Mouse (Mus musculus): ENCODE data around the gene Itga5. TPM values are rescaled to one million over a fixed set of nuclear protein-coding genes. Genes with fewer than 3 reads are reported as not detected.

Gene Itga5
- polyA plus RNA-seq, 1 experiment from 2014 or later, result 42.7 TPM

DNA sequence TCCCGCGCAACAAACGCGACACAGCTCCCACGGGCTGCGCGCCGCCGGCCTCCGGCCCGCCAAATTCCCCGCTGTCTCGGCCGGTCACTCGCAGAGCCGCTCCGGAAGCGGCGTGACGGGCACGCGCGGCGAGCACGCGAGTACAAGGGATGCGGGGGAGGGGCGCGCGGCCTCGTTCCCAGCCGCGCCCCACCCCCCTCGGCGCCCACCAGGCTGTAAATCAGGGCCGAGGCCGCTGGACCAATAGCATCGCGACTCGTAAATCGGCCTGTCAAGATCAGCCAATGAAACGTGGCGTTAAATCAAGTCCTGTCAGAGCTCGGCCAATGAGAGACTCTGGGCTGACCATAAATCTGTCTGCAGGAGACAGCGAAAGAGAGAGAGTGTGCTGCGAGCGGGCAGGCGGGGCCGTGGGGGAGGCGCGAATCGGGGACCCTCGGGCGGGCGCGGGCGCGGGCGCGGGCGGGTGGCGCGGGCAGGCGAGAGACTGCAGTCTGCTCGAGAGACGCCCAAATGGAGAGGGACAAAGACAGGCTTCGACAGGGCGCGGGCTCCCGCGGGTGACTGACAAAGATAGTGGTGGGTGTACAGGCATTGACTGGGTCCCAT lies 61.4 kb downstream of the Itga5 start:
- ATAC-seq (ENCODE audit: borderline replicate concordance, extremely low read depth, low FRiP score, low TSS enrichment), result peak; percentile 96

DNA sequence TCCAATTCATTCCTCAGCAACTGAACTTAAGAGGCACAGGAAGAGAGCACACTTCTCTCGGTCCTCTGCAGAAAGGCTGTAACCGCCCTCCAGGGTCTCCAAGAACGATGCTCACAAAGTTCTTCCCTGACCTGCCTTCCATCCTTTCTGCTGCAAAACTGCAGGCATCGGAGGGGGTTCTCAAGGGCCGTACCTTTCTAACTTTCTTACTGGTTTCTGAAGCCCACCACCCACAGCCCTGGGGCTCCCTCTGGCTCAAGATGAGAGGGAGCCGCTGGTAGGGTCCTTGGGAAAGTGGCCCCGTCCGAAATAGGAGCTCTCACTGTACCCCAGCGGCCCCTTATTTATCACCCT lies 62.0 kb downstream of the Itga5 start:
- 0% methylated on average over 9 of the region's 9 CpGs for WGBS
- H3K27me3 ChIP-seq, result peaks cover 6% of the 10 kb centered on the region; the same call in 1 of the 2 replicates
- H3K9me3 ChIP-seq, result no peaks in the 10 kb centered on the region
- H3K36me3 ChIP-seq, result no peaks in the 10 kb centered on the region
- peak overlapping the region; percentile 73 for H3K4me2 ChIP-seq
- peaks cover 78% of the 10 kb centered on the region for H3K4me1 ChIP-seq
- peak overlapping the region; percentile 48 for H3K4me3 ChIP-seq
- H3K9ac ChIP-seq, result peak overlapping the region; percentile 57
- peak overlapping the region; percentile 96 for H3K27ac ChIP-seq
- peak; percentile 2; the same call in 1 of the 2 replicates for ATAC-seq (ENCODE audit: borderline replicate concordance, extremely low read depth, low FRiP score, low TSS enrichment)

More for the DNA sequence above, 61.4 kb downstream of the Itga5 start:
- peak overlapping the region; percentile 48 for H3K4me3 ChIP-seq
- H3K4me2 ChIP-seq, result peak overlapping the region; percentile 73
- H3K36me3 ChIP-seq, result no peaks in the 10 kb centered on the region
- H3K27ac ChIP-seq, result peak overlapping the region; percentile 96
- under 1% methylated on average over 71 of the region's 71 CpGs for WGBS
- H3K27me3 ChIP-seq, result peaks cover 6% of the 10 kb centered on the region; the same call in 1 of the 2 replicates
- H3K4me1 ChIP-seq, result peaks cover 72% of the 10 kb centered on the region
- peak overlapping the region; percentile 72 for H3K9ac ChIP-seq
- no peaks in the 10 kb centered on the region for H3K9me3 ChIP-seq

DNA sequence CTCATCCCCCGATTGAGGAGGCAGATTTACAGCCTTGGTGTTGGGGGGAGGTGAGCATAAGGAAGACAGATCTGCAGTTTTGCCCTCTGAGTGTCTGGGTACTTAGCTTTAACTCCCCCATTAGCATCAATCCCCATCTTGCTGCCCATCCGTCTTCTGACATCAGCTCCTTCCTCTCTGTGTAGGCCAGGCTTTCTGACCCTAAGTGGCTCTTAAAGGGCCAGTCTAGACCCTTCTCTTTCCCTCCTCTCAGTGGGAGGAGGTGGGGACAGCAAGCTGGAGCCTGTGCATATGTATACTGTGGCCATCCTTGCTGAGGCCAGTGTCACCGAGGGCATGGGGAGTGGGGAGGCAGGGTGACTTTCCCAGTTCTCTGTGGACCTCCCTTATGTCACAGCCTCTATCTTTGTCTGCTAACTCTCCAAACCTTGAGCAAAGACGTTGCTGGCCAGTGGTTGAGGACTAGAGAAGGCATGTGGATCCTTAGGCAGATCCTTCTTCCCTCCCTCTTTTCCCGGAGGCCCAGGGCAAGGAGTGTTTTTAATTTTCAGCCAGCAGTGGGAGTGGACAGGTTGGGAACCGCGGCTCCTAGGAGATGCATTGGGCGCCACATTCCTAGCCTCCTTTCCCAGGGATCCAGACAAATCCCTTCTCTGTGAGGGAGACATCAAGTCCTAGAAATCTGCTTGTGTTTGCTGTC lies 62.5 kb downstream of the Itga5 start:
- Histone ChIP-seq H3K27me3 (peaks cover 3% of the 10 kb centered on the region; the same call in 1 of the 2 replicates), H3K27ac (peak overlapping the region; percentile 96), H3K4me1 (peaks cover 82% of the 10 kb centered on the region), H3K9me3 (no peaks in the 10 kb centered on the region), H3K4me3 (peak overlapping the region; percentile 48), H3K9ac (peak overlapping the region; percentile 57), H3K36me3 (no peaks in the 10 kb centered on the region), H3K4me2 (peak overlapping the region; percentile 73)
- WGBS, result 4% methylated on average over 8 of the region's 8 CpGs
- no peak for ATAC-seq (ENCODE audit: borderline replicate concordance, extremely low read depth, low FRiP score, low TSS enrichment)

DNA sequence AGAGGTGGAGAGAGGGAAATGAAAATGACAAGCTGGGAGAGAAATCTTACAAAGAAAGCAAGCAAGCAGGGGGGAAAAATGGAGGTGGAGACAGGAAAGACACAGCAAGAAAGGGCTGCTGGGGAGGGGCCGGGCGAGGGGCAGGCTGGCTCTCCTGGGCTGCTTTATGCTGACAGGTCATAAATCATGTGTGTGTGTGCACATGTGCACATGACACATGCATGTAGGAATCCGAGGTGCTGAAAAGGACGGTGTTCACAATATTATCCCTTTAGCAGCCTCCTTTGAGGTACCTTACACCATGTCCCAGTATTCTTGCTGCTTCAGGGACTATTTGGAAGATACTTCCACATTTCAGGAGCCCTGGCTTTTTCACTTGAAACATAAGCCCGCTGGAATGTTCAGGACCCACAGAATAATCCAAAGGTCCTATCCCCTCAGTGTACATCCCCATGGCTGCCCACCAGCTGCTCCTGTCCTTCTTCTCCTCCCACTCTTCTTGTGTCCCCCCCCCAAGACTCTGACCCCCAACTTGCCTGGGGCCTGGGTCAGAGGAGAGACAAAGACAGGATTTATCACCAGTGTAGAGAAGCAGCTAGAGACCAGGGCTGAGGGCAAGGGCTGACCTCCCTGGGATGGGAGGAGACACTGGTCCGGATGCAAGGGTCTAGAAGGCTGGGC lies 64.1 kb downstream of the Itga5 start:
- WGBS, result 34% methylated on average over 6 of the region's 6 CpGs
- Histone ChIP-seq H3K9ac (no peak overlapping the region), H3K4me1 (peaks cover 84% of the 10 kb centered on the region)

GRCm38 (mm10) chr15:103301547-103302340 lies 64.8 kb downstream of the Itga5 start:
- WGBS, result 27% methylated on average over 5 of the region's 5 CpGs
- H3K27ac ChIP-seq, result peak overlapping the region; percentile 57
- no peaks in the 10 kb centered on the region for H3K9me3 ChIP-seq
- H3K4me2 ChIP-seq, result no peak overlapping the region
- no peak for ATAC-seq (ENCODE audit: borderline replicate concordance, extremely low read depth, low FRiP score, low TSS enrichment)
- no peak overlapping the region for H3K4me3 ChIP-seq
- H3K36me3 ChIP-seq, result 0 out of 2 replicates have a peak, but pooled peaks cover 3% of the 10 kb centered on the region
- H3K4me1 ChIP-seq, result peaks cover 81% of the 10 kb centered on the region
- H3K27me3 ChIP-seq, result no peaks in the 10 kb centered on the region
- H3K9ac ChIP-seq, result no peak overlapping the region

More for the DNA sequence above, 64.1 kb downstream of the Itga5 start:
- peak overlapping the region; percentile 57 for H3K27ac ChIP-seq
- H3K27me3 ChIP-seq, result no peaks in the 10 kb centered on the region
- H3K4me3 ChIP-seq, result no peak overlapping the region
- no peak overlapping the region for H3K4me2 ChIP-seq
- ATAC-seq (ENCODE audit: borderline replicate concordance, extremely low read depth, low FRiP score, low TSS enrichment), result no peak
- H3K36me3 ChIP-seq, result no peaks in the 10 kb centered on the region
- H3K9me3 ChIP-seq, result no peaks in the 10 kb centered on the region

DNA sequence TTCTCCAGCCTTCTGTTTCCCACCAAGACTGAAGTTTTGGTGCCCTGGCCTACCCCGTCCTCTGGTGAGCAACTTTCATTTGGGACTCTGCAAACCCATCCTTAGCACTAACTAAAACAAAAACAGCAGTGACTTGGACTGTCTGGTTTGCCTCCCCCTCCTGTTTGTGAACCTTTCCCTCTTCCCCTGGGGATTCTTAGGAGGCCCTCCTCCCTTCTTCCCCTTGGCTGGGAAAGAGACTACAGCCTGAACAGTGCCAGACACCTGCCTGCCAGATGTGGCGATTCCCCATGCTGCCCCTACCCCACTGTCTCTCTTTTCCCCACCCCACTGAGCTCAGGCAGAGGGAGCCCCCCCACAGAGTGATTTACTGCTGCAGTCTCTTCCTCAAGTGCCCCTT lies 65.5 kb downstream of the Itga5 start:
- ATAC-seq (ENCODE audit: borderline replicate concordance, extremely low read depth, low FRiP score, low TSS enrichment), result no peak
- 42% methylated on average over 2 of the region's 2 CpGs for WGBS
- no peaks in the 10 kb centered on the region for H3K27me3 ChIP-seq
- no peak overlapping the region for H3K4me2 ChIP-seq
- no peak overlapping the region for H3K4me3 ChIP-seq
- H3K4me1 ChIP-seq, result peaks cover 82% of the 10 kb centered on the region
- H3K9ac ChIP-seq, result no peak overlapping the region
- H3K36me3 ChIP-seq, result 0 out of 2 replicates have a peak, but pooled peaks cover 7% of the 10 kb centered on the region
- peak overlapping the region; percentile 93 for H3K27ac ChIP-seq
- no peaks in the 10 kb centered on the region for H3K9me3 ChIP-seq

- Histone ChIP-seq H3K4me1 (peaks cover 82% of the 10 kb centered on the region), H3K9me3 (no peaks in the 10 kb centered on the region), H3K4me2 (peak overlapping the region; percentile 28; the same call in 1 of the 2 replicates), H3K9ac (0 out of 2 replicates have a peak overlapping the region, but pooled peaks have one; percentile 3), H3K36me3 (0 out of 2 replicates have a peak, but pooled peaks cover 7% of the 10 kb centered on the region), H3K27ac (peak overlapping the region; percentile 93), H3K27me3 (no peaks in the 10 kb centered on the region), H3K4me3 (no peak overlapping the region)
- 21% methylated on average over 2 of the region's 2 CpGs for WGBS
- ATAC-seq (ENCODE audit: borderline replicate concordance, extremely low read depth, low FRiP score, low TSS enrichment), result no peak
Observed at GRCm38 (mm10) chr15:103300560-103300959, 66.0 kb downstream of the Itga5 start.

DNA sequence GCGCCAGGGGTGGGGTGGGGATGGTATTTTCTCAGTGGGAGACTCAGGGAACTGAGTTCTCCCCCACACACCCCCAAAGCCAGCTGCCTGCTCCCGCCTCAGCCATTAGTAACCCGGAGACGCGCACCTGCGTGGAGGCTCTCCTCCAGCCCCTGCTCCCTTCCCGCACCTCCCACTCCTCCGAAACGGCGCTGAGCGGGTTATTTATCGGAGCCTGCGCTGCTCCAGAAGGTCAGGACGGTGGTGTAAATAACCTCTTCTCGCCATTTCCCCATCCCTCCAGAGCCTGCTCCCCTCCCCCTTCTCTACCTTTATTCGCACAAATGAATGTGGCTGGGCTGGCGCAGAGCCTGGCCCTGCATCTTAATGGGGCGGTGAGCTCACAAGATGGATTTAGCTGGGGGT lies 66.5 kb downstream of the Itga5 start:
- H3K9me3 ChIP-seq, result no peaks in the 10 kb centered on the region
- peak overlapping the region; percentile 93 for H3K27ac ChIP-seq
- H3K4me3 ChIP-seq, result no peak overlapping the region
- H3K27me3 ChIP-seq, result no peaks in the 10 kb centered on the region
- peaks cover 7% of the 10 kb centered on the region; the same call in 1 of the 2 replicates for H3K36me3 ChIP-seq
- peak overlapping the region; percentile 28 for H3K4me2 ChIP-seq
- 14% methylated on average over 18 of the region's 18 CpGs for WGBS
- H3K9ac ChIP-seq, result 0 out of 2 replicates have a peak overlapping the region, but pooled peaks have one; percentile 3
- no peak for ATAC-seq (ENCODE audit: borderline replicate concordance, extremely low read depth, low FRiP score, low TSS enrichment)
- peaks cover 86% of the 10 kb centered on the region for H3K4me1 ChIP-seq

- WGBS, result 43% methylated on average over 8 of the region's 8 CpGs
- no peak for ATAC-seq (ENCODE audit: borderline replicate concordance, extremely low read depth, low FRiP score, low TSS enrichment)
- Histone ChIP-seq H3K27ac (peak overlapping the region; percentile 93), H3K4me3 (no peak overlapping the region), H3K9ac (no peak overlapping the region), H3K9me3 (no peaks in the 10 kb centered on the region), H3K4me1 (peaks cover 85% of the 10 kb centered on the region), H3K36me3 (peaks cover 9% of the 10 kb centered on the region), H3K4me2 (peak overlapping the region; percentile 28; the same call in 1 of the 2 replicates), H3K27me3 (no peaks in the 10 kb centered on the region)
Observed at GRCm38 (mm10) chr15:103299644-103300043, 66.9 kb downstream of the Itga5 start.

- Histone ChIP-seq H3K27me3 (no peaks in the 10 kb centered on the region), H3K4me3 (no peak overlapping the region), H3K4me2 (no peak overlapping the region), H3K9ac (no peak overlapping the region), H3K36me3 (peaks cover 11% of the 10 kb centered on the region), H3K27ac (peak overlapping the region; percentile 93), H3K9me3 (no peaks in the 10 kb centered on the region), H3K4me1 (peaks cover 79% of the 10 kb centered on the region)
- 47% methylated on average over 5 of the region's 5 CpGs for WGBS
- peak; percentile 72 for ATAC-seq (ENCODE audit: borderline replicate concordance, extremely low read depth, low FRiP score, low TSS enrichment)
Observed at GRCm38 (mm10) chr15:103298861-103299616, 67.5 kb downstream of the Itga5 start.
